Mouse (Mus musculus) neutrophil, adult 5-6 weeks (primary cell): ENCODE results near the gene Fam222b. TPM values are rescaled to one million over a fixed set of nuclear protein-coding genes. Genes with fewer than 3 reads are reported as not detected.

Source experiments
- ATAC-seq: fragments of 151-379, 151-347 bp; 2 replicates; pipeline ENCODE4 v1.8.0; 2017; ENCODE audit warnings: mild to moderate bottlenecking, moderate TSS enrichment; ENCODE audit not compliant: insufficient number of reproducible peaks, poor library complexity, low FRiP score, severe bottlenecking; ENCODE audit errors: extremely low read depth
- total RNA-seq: library from RNA; stranded (forward); fragments of 200-1000 nt; gene quantifications from 2 replicates; pipeline ENCODE4 v1.2.3, GENCODE M21; 2017

Gene Fam222b
- total RNA-seq, 1 experiment from 2014 or later, result 9.5 TPM

DNA sequence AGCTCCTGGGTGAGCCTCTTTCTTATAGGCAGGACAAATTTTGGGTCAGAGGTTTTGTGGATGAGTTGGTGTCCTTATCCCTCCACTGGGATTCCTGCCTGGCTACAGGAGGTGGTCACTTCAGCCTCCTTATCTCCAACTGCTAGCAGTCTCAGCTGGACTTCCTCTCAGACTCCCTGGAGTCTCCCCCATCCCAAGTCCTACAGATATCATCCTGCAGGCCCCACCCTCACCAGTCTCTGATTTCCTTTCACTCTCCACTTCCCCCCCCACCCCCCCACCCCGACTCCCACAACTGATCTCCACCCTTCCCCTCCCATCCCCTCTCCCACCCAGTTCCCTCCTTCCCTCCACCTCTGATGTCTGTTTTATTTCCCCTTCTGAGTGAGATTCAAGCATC lies 10.9 kb upstream of the Fam222b start:
- no peak for ATAC-seq

DNA sequence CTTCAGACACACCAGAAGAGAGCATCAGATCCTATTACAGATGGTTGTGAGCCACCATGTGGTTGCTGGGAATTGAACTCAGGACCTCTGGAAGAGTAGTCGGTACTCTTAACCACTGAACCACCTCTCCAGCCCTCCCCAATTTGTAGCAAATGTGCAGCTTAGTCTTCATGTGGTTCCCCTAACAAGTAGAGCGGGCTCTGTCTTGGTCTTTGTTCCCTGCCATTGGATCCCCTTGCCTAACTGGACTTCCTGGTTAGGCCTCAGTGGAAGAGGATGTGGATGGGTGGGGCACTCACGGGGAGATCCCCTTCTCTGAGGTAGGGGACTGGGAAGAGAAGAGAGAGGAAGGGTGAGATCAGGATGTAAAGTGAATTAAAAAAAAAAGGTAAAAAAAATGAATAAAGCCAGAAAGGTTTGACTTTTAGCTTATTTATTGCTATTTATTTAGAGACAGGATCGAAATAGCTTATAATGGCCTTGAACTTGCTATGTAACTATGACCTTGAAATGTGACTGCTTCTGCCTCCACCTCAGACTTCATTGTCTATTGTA lies 7.5 kb upstream of the Fam222b start:
- ATAC-seq, result no peak

- no peak for ATAC-seq
Observed at GRCm38 (mm10) chr11:78087756-78088281, 6.6 kb upstream of the Fam222b start.

- no peak for ATAC-seq
Observed at GRCm38 (mm10) chr11:78094137-78094503, 340 bp upstream of the Fam222b start.

GRCm38 (mm10) chr11:78095144-78095516 lies 670 bp downstream of the Fam222b start:
- ATAC-seq, result no peak

- ATAC-seq, result no peak
Observed at GRCm38 (mm10) chr11:78097077-78097476, 2.6 kb downstream of the Fam222b start.

- ATAC-seq, result peak; percentile 16; the same call in 1 of the 2 replicates
Observed at GRCm38 (mm10) chr11:78100746-78101145, 6.3 kb downstream of the Fam222b start.

DNA sequence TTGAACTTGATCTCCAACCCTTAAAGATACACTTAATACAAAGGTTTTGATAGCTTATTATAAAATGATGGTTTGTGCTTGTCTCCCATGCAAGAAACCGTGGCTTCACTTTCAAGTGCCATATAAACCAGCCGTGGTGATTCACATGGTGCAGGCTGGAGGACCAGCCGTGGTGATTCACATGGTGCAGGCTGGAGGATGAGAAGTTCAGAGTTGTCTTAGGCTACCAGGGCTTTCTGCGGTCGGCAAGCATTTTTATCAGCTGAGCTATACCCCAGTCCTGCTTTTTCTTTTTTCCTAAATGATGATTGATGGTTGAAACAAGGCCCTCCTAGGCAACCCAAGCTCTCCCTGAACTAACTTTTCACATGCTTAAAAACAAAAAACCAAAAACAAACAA lies 7.7 kb downstream of the Fam222b start:
- no peak for ATAC-seq

DNA sequence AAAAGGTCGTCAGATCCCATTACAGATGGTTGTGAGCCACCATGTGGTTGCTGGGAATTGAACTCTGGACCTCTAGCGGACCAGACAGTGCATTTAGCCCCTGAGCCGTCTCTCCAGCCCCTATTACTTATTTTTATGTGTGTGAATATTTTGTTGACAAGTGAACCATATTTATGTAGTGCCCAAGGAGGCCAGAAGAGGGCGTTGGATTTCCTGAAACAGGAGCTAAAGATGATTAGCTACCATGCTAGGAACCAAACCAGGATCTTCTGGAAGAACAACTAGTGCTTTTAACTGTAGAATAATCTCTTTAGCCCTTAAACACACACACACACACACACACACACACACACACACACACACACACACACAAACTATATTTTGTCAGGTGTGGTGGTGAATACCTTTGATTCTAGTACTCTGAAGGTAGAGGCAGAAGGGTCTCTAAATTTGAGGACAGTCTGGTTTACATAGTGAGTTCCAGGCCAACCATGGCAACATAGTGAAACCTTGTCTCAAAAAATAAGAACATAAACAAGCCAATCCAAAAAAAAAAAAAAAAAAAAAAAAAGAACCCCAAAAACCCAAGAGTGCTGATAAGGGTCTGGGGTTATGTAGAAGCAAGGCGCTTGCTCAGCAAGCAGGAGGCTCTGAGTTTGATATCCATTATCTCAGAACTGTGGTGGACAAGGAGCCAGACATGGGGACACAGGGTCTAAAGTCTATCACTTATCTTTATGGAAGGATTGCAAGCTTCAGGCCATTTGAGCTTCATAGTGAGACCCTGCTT lies 8.7 kb downstream of the Fam222b start:
- no peak for ATAC-seq

DNA sequence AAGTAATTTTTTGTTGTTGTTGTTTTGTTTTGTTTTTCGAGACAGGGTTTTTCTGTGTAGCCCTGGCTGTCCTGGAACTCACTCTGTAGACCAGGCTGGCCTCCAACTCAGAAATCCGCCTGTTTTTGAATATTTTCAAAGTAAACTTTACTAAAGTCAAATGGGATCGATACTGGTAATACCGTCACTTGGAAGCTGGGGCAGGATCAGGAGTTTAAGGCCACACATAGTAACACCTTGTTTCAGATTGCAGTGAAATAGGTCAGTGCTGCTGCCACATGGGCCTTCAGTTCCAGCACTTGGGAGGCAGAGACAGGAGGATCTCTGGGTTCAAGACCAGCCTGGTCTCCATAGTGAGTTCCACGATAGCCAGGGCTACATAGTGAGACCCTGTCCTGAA lies 10.0 kb downstream of the Fam222b start:
- no peak for ATAC-seq

DNA sequence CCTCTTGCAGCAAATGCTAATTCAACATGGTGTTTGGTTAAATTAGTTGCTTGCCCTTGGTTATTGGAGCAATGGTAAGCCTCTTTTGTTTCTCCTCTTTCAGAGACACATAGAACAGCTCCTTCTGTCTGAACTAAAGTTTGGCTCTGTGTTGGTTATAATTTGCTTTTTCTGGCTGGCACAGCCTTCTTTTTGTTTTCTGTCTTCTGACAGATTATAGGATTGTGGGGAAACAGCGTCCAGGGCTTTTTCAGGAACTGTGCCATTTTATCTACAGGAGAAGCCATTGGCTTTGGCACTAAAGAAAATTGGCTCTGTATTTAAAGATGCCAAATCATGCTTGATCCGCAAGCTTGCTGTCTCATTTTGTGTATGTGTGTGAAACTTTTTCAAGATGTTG lies 19.2 kb downstream of the Fam222b start:
- no peak for ATAC-seq

GRCm38 (mm10) chr11:78114676-78115366 lies 20.4 kb downstream of the Fam222b start:
- ATAC-seq, result no peak

GRCm38 (mm10) chr11:78115367-78116145 lies 21.1 kb downstream of the Fam222b start:
- peak; percentile 89 for ATAC-seq

DNA sequence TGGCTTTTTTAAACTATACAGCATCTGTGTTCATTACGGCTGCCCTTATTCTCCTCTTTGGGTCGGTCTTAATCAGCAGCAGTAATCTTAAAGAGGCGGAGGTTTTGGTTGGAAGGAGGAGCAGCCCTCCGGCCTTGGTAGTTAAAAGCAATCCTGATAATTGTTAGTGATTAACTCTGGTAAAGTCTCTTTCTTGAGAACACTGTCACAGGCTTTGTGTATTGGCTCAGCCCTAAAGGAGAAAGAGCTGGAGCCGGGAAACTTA lies 21.6 kb downstream of the Fam222b start:
- ATAC-seq, result no peak

DNA sequence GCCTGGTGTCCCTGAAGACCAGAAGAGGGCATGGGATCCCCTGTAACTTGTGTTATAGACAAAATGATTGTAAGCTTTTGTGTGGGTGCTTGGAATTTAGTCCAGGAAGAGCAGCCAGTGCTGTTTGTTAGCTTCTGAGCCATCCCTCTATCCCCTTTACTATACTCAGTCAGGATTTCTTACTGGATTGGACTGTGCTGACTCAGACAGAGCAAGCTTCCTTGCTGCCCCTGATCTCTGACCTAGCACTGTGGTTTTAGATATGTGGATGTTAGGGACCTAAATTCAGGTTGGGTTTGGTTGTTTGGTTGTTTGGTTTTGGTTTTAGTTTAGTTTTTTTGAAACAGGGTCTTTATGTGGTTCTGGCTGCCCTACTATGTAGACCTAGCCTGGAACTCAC lies 24.0 kb downstream of the Fam222b start:
- no peak for ATAC-seq

GRCm38 (mm10) chr11:78119898-78120297 lies 25.4 kb downstream of the Fam222b start:
- ATAC-seq, result peak; percentile 53

- no peak for ATAC-seq
Observed at GRCm38 (mm10) chr11:78121176-78121575, 26.7 kb downstream of the Fam222b start.

GRCm38 (mm10) chr11:78122815-78123214 lies 28.4 kb downstream of the Fam222b start:
- no peak for ATAC-seq

DNA sequence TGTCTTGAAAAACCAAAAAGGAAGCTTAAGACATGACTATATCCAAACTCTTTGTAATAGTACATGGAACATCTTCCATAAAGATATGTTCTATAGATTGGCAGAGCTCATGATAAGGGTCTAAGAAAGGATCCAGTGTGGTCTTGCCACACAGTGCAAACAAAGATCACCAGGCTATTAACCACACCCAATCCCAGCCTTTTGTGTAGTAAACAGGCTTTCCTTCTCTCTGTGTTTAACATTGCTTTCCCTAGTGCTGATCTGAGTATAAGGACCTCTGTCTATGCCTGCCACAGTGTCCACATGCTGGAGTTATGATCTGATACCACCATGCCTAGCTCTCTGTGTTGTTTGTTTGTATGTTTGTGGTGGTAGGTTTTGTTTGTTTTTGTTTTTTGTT lies 29.3 kb downstream of the Fam222b start:
- no peak for ATAC-seq

- no peak for ATAC-seq
Observed at GRCm38 (mm10) chr11:78125691-78126090, 31.2 kb downstream of the Fam222b start.
